In genomic region chr2:144769118-144769496, GRCm38 (mm10) we compare ENCODE assay signal across 18 mouse cellular contexts. TPM values are rescaled to one million over a fixed set of nuclear protein-coding genes. Genes with fewer than 3 reads are reported as not detected.
DNase-seq lines count a peak whose midpoint lies in the region; ATAC-seq and TF ChIP-seq lines count a peak whose summit lies in the region.
"Had no signal": no experiment of that assay in that cellular context is flagged by ENCODE, and none has a peak within 500 bp of the region (broad histone marks: within the 10 kb centered on the region; RNA-seq: fewer than 3 reads in every experiment).

No protein-coding gene starts in this region.

- TF ChIP-seq CTCF in small intestine, adult 2 months (IDR thresholded peaks at IDR 0.05; ENCODE audit: extremely low read depth, insufficient read length, insufficient replicate concordance, low read depth, low read length), result no peak

- H3K4me3 ChIP-seq in hindbrain, embryonic 11.5 days (ENCODE audit: low read depth, low read length), result no peak overlapping the region
- no peak overlapping the region for H3K4me3 ChIP-seq in hindbrain, embryonic 12.5 days
- H3K4me3 ChIP-seq in lung, embryonic 16.5 days (ENCODE audit: low read length), result no peak overlapping the region
- no peak overlapping the region for H3K4me3 ChIP-seq in small intestine, adult 2 months (ENCODE audit: low read depth, low read length)
- H3K4me3 ChIP-seq: limb, embryonic 13.5 days; megakaryocyte, embryonic 14.5 days had no signal

- ATAC-seq in hindbrain, embryonic 11.5 days (ENCODE audit: low FRiP score), result 0 out of 2 replicates have a peak, but pooled peaks have one; percentile 43
- ATAC-seq in hindbrain, embryonic 12.5 days (ENCODE audit: low FRiP score), result no peak; the same call in 1 of the 2 replicates
- peak; percentile 51 for ATAC-seq in lung, embryonic 16.5 days (ENCODE audit: low read depth)

- no peaks in the 10 kb centered on the region for H3K4me1 ChIP-seq in hindbrain, embryonic 11.5 days (replicated peaks; ENCODE audit: control insufficient read depth, insufficient read depth, low read length)
- H3K4me1 ChIP-seq in hindbrain, embryonic 12.5 days, result no peaks in the 10 kb centered on the region
- H3K4me1 ChIP-seq in lung, embryonic 16.5 days (replicated peaks; ENCODE audit: control insufficient read depth, insufficient read depth, low read length), result peaks cover 13% of the 10 kb centered on the region; the same call in 1 of the 2 replicates
- H3K4me1 ChIP-seq in small intestine, adult 2 months (ENCODE audit: control insufficient read depth, insufficient read depth, insufficient read length, low read length), result no peaks in the 10 kb centered on the region
- H3K4me1 ChIP-seq: limb, embryonic 13.5 days; megakaryocyte, embryonic 14.5 days had no signal

- no peaks in the 10 kb centered on the region for H3K36me3 ChIP-seq in hindbrain, embryonic 11.5 days (ENCODE audit: control insufficient read depth, insufficient read depth, low read length)
- no peaks in the 10 kb centered on the region for H3K36me3 ChIP-seq in hindbrain, embryonic 12.5 days
- H3K36me3 ChIP-seq in lung, embryonic 16.5 days (ENCODE audit: control insufficient read depth, insufficient read depth, low read length), result no peaks in the 10 kb centered on the region
- no peaks in the 10 kb centered on the region for H3K36me3 ChIP-seq in small intestine, adult 2 months (ENCODE audit: control insufficient read depth, insufficient read depth, low read length)

- no peaks in the 10 kb centered on the region for H3K27me3 ChIP-seq in hindbrain, embryonic 11.5 days (ENCODE audit: control insufficient read depth, insufficient read depth, low read length)
- H3K27me3 ChIP-seq in hindbrain, embryonic 12.5 days, result no peaks in the 10 kb centered on the region
- H3K27me3 ChIP-seq in lung, embryonic 16.5 days (ENCODE audit: control insufficient read depth, insufficient read depth, low read depth, low read length), result no peaks in the 10 kb centered on the region
- H3K27me3 ChIP-seq in small intestine, adult 2 months (ENCODE audit: control insufficient read depth, insufficient read depth, low read length), result no peaks in the 10 kb centered on the region
- H3K27me3 ChIP-seq: limb, embryonic 13.5 days had no signal

- TF ChIP-seq POLR2A in small intestine, adult 2 months (IDR thresholded peaks at IDR 0.05; ENCODE audit: low read depth, low read length), result no peak

- no peak overlapping the region for H3K27ac ChIP-seq in hindbrain, embryonic 11.5 days (ENCODE audit: low read depth, low read length)
- no peak overlapping the region for H3K27ac ChIP-seq in hindbrain, embryonic 12.5 days
- peak overlapping the region; percentile 68 for H3K27ac ChIP-seq in lung, embryonic 16.5 days (ENCODE audit: low read length)
- peak overlapping the region; percentile 35; the same call in 1 of the 2 replicates for H3K27ac ChIP-seq in small intestine, adult 2 months (ENCODE audit: insufficient read depth, low read depth, low read length)
- H3K27ac ChIP-seq: limb, embryonic 13.5 days had no signal

- no peak overlapping the region for H3K4me2 ChIP-seq in hindbrain, embryonic 11.5 days (replicated peaks; ENCODE audit: low read depth, low read length)
- no peak overlapping the region for H3K4me2 ChIP-seq in hindbrain, embryonic 12.5 days (replicated peaks)
- H3K4me2 ChIP-seq in lung, embryonic 16.5 days (ENCODE audit: low read depth, low read length), result no peak overlapping the region
- H3K4me2 ChIP-seq: limb, embryonic 13.5 days had no signal

- DNase-seq in embryo, embryonic 10.5 days (ENCODE audit: low spot score), result peak; percentile 18
- no peak for DNase-seq in embryo, embryonic 11 days
- no peak for DNase-seq in hindbrain, embryonic 11.5 days (ENCODE audit: low spot score)
- DNase-seq in lung, postnatal 14 days, result no peak
- no peak for DNase-seq in testis, postnatal 14 days (ENCODE audit: low spot score)
- DNase-seq: adrenal gland, postnatal 25 days; cerebellum, postnatal 25 days; kidney, adult 8-10 months; thymus, adult 18-20 months had no signal

- H3K9ac ChIP-seq in hindbrain, embryonic 11.5 days (ENCODE audit: low read depth, low read length), result no peak overlapping the region
- H3K9ac ChIP-seq in hindbrain, embryonic 12.5 days, result no peak overlapping the region
- no peak overlapping the region for H3K9ac ChIP-seq in lung, embryonic 16.5 days (ENCODE audit: low read length)
- H3K9ac ChIP-seq: limb, embryonic 13.5 days had no signal

- 83% methylated on average over 2 of the region's 2 CpGs for WGBS in hindbrain, embryonic 11.5 days
- 83% methylated on average over 2 of the region's 2 CpGs for whole genome bisulfite sequencing in hindbrain, embryonic 12.5 days
- 54% methylated on average over 2 of the region's 2 CpGs for WGBS in lung, embryonic 16.5 days
- WGBS in small intestine, adult 2 months, result 82% methylated on average over 2 of the region's 2 CpGs

- H3K9me3 ChIP-seq in hindbrain, embryonic 11.5 days (ENCODE audit: control insufficient read depth, low read length), result no peaks in the 10 kb centered on the region; the same call in 1 of the 2 replicates
- no peaks in the 10 kb centered on the region for H3K9me3 ChIP-seq in hindbrain, embryonic 12.5 days (replicated peaks)
- no peaks in the 10 kb centered on the region for H3K9me3 ChIP-seq in lung, embryonic 16.5 days (ENCODE audit: control insufficient read depth, low read length)

RNA-seq across cellular contexts. Expression of gene Scp2d1, which starts 54.3 kb away (rescaled TPM):
- polyA plus RNA-seq in hindbrain, embryonic 11.5 days (2014; fragmentation: Nextera tagmentation; extraction: Ambion mirVana), result not detected in 2 replicates
- not detected in 2 replicates for polyA plus RNA-seq in hindbrain, embryonic 12.5 days (2016; fragmentation: Nextera tagmentation; extraction: Ambion mirVana)
- not detected in 2 replicates for polyA plus RNA-seq in lung, embryonic 16.5 days (2015; fragmentation: Nextera tagmentation; extraction: Ambion mirVana)
- polyA plus RNA-seq in small intestine, adult 2 months (2012; rRNA removed), result not detected in 2 replicates
- polyA plus RNA-seq: embryonic facial prominence, embryonic 14.5 days; forebrain, embryonic 11.5 days; limb, embryonic 13.5 days; liver, embryonic 16.5 days; urinary bladder, adult 2 months had no signal

Comparison
In these comparisons a context has a peak if more than half of its experiments do, and no peak if none do; other contexts are left out.
1. H3K27ac ChIP-seq: peak in lung, embryonic 16.5 days (single experiment) and small intestine, adult 2 months (single experiment); none in hindbrain, embryonic 11.5 days (single experiment) and hindbrain, embryonic 12.5 days (single experiment).